Mouse (Mus musculus) ES-CJ7 (cell line): ENCODE data around the gene Ank3.

Source experiments
- DNase-seq: peaks from one replicate; pipeline ENCODE4 v3.0.0; 2011; ENCODE audit warnings: low read depth, low spot score

Ank3 gene

DNA sequence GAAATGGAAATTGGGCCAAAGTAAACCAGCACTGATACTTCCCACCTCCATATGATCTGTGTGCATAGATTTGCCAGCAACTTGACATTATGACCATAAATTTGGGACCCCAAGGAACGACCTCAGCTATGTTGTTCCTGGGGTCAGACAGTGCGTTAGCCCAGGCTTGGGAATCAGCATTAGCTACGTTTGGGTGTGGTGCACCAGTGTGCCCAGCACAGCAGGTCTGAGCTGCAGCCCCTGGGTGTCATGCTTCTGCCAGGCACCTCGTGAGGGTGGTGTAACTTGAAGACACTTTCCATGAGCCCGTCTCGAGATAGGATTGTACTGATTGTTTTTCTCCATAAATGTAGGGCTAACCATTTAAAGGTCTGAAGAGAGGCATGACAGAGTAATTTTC lies 566.5 kb downstream of the Ank3 start:
- DNase-seq: no peak

DNA sequence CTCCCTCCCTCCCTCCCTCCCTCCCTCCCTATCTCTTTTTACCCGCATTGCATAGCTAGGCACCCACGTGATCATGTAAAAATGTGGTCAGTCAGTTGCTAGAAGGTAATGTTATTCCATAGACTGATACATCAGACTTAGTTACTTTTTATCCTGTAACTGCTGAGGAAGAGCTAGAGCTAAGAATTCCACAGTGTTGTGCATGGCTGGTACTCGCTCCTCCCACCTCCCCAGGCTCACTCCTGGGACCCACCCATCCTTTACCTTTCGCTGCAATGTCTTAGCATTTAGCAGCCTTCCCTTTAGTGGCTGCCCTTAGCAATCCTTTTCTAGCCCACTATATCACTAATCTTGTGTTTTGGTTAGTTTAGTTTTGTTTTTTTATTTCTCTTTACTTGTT lies 569.4 kb downstream of the Ank3 start:
- DNase-seq: no peak

DNA sequence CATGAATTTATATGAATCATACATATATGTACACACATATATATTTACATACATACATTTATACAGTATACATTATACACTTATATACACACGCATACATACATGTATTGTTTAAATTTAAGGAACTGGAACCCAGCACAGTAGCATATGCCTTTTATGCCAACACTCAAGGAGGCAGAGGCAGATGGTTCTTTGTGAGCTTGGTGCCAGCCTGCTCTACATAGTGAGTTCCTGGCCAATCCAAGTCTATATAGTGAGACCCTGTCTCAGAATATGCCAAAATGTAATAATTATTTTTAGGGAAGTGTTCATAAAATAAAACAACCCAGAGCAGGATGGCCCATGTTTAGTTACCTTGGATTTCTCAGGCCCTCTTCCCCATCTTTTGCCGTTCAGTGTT lies 581.1 kb downstream of the Ank3 start:
- DNase-seq: no peak

DNA sequence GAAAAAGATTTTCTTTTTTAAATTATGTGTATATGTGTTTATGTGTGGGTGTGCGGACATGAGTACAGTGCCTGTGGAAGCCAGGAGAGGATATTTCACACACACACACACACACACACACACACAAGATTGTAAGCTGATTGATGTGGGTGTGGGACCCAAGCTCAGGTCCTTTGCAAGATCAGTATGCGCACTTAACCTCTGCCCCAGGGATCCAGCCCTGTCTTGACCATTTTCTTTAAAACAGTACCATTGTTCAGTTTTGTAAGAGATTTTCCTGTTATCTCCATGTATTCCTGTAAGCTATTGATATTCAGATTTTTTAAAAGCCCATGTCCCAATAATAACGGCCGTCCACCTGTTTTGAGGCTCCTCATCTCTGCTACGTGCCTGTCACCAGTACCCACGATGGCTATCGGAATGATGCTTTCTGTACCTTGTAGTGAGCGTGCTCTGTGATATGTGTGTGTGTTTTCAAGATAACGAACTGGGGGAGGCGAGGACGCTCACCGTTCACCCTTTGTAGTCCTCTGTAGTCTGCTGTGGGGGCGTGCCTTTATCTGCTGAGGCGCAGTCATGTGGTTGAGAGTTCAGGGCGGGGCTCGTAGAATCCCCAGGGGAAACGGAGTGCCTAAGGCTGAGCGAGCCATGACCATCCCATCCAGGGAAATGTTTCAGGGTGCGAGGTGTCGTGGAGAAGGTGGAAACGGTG lies 583.0 kb downstream of the Ank3 start:
- DNase-seq: peak; percentile 68

DNA sequence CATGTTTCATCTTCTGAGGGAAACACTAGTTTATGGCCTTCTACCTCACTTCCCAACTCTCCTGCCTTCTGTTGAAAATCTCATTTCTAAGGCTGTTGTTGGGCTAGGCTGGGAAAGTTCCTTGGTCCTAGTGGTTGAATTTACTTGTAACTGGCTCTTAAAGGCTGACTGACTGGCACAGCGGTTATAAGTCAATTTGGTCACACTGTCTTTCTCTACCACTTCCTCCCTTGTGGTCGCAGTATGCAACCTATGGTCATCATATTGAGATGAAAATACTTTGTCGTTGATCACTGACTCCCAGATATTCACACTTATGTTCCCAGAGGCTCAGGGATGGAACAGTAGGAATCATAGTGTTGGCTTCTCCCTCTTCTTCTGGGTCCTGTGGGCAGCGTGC lies 584.1 kb downstream of the Ank3 start:
- no peak for DNase-seq

DNA sequence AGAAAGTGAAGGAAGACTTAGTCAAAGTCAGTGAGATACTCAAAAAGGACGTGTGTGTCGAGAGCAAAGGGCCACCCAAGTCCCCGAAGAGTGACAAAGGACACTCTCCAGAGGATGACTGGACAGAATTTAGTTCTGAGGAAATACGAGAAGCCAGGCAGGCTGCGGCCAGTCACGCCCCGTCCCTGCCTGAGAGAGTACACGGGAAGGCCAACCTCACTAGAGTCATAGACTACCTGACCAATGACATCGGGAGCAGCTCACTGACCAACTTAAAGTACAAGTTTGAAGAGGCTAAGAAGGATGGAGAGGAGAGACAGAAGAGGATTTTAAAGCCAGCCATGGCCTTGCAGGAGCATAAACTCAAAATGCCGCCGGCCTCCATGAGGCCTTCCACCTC lies 588.9 kb downstream of the Ank3 start:
- no peak for DNase-seq

GRCm38 (mm10) chr10:69997082-69997481 lies 598.5 kb downstream of the Ank3 start:
- DNase-seq: no peak

DNA sequence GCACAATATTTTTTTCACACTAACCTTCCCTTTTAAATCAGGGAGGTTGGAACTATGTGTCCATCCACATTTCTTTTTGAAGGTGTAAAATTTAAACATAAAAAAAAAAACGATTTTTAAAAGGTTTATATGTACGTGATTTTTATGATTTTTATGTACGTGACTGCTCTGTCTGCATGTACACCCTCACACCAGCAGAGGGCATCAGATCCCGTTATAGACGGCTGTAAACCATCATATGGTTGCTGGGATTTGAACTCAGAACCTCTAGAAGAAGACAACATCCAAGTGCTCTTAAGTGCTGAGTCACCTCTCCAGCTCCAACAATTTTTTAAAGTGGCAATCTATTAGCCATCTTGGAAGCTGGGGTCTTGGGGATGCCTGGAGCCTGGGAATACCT lies 605.5 kb downstream of the Ank3 start:
- no peak for DNase-seq

DNA sequence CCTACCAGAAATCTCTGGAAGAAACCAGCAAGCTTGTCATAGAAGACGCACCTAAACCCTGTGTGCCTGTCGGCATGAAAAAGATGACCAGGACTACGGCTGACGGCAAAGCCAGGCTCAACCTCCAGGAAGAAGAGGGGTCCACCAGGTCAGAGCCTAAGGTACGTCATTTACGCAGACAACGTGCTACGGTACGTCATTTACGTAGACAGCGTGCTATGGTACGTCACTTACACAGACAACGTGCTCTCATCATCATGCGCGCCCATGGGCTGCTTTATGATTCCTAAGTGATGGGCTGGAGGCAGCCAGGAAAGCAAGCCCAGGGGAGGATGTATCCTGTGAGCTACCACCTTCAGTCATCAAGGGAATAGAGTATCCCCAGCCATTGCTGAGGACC lies 606.3 kb downstream of the Ank3 start:
- no peak for DNase-seq

GRCm38 (mm10) chr10:70006380-70006779 lies 607.8 kb downstream of the Ank3 start:
- DNase-seq: peak; percentile 48

GRCm38 (mm10) chr10:70011738-70012137 lies 613.2 kb downstream of the Ank3 start:
- no peak for DNase-seq

GRCm38 (mm10) chr10:70013931-70014330 lies 615.4 kb downstream of the Ank3 start:
- peak; percentile 68 for DNase-seq

DNA sequence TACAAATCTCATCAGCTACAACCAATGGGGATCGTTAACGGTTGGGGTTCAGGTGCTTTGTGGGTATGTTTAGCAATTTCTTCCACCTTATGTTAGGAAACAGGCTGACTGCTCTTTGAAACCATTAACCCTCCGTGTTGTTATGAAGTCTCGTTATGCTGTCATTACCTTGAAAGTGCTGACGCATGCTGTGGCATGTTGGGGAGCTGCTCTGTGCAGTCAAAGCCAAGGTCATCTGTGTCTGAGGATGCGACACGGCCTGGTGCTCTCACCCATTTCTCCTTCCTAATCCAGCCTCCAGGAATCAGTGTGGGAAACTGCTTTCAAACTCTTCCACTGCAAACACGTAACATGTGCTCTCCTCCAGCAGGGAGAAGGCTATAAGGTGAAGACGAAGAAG lies 616.6 kb downstream of the Ank3 start:
- no peak for DNase-seq

GRCm38 (mm10) chr10:70018691-70019090 lies 620.1 kb downstream of the Ank3 start:
- DNase-seq: no peak

- peak; percentile 76 for DNase-seq
Measured at GRCm38 (mm10) chr10:70021667-70022066, 623.1 kb downstream of the Ank3 start.

- DNase-seq: no peak
Measured at GRCm38 (mm10) chr10:70022596-70022995, 624.0 kb downstream of the Ank3 start.

GRCm38 (mm10) chr10:70023861-70024260 lies 625.3 kb downstream of the Ank3 start:
- no peak for DNase-seq

DNA sequence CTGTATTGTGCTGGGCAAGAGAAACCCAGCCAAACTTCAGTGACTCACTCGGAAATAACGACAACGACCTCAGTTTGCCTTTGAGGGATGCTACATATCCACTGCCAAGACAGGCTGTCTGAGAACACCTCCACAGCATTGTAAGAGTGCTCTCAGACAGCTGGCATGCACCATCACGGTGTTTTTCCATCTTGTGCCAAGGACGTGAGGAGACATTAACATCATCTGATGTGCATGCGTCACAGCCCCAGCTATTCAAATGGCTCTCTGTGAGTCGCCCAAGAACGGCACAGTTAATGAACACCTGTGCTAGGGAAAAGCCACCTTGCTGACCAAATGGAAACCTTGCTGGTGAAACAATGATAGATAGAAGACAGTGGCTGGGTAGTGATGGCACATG lies 633.4 kb downstream of the Ank3 start:
- DNase-seq: no peak

DNA sequence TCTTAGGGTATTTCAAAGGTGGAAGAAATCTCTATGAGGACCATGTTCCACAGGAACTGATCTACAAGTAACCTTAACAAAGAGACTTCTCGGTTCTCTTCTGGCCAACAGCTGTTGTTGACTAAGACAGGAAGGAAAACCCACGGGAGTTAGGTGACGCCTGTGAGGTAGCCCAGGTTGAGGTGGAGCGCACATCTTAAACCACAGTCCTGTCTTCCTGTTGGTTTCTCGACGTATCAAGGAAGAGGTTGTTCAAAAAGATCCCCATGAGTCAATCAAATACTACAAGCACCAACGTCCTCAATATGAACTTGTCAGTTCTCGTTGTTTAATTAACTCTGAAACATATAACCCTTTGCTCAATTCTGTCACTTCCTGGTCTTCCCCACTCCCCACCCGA lies 634.4 kb downstream of the Ank3 start:
- DNase-seq: no peak

DNA sequence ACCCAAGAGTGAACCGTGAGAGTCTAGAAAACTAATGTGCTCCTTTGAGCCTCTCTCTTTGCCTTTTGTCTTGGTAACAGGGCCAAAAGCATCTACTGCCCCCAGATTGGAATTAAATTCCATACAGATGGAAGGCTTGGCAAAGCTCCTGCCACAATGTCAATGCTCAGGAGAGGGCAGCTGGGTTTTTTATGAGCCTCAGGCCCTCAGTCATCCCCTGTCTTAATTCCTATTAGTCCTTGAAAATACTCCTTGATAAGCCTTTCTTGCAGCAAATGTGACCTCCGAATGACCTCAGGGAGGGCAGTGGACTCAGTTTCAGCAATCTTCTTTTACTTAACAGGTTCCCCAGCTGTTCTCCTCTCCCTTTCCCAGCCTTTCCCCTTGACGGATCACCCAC lies 635.3 kb downstream of the Ank3 start:
- no peak for DNase-seq

DNA sequence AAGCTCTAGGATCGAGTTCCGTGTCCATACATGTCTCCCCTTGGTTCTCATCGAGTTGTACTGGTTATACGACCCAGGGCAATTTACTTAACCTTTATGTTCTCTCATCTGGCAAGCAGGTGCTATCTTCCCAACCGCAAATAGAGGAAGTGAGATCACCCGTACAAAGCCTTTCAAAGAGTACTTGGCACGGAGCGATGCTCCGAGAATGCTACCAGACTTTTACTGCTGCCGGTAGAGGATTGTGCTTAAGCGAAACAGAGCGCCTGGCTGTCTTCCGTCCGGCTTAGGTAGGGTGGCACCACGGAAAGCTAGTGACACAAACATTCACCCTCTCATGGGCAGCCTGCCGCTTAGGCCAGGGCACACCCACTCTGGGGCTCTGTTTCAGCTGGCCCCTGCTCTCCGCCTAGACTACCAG lies 641.3 kb downstream of the Ank3 start:
- DNase-seq: no peak

GRCm38 (mm10) chr10:70041562-70041961 lies 643.0 kb downstream of the Ank3 start:
- peak; percentile 38 for DNase-seq

DNA sequence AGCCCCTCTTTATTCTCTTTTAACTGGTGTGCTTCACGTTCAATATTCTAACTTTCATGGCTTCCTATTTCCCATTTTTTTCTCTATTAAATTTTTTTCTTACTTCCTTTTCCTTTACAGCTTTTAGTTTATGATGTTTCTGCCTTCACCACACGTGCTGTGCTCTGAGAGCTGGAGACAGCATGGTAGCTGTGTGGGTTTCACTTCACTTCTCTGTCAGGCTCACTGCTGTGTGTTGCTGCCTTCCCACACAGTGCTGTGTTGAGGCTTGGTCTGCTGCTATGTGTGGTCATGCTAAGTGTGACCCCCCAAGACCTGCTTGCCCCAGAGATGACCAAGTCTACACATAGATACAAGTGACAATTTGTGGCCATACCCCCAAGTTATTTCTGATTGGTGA lies 647.1 kb downstream of the Ank3 start:
- DNase-seq: no peak

GRCm38 (mm10) chr10:70049771-70050170 lies 651.2 kb downstream of the Ank3 start:
- no peak for DNase-seq
